Mouse (Mus musculus) olfactory bulb, adult 2 months (tissue): Measurements from ENCODE around the gene Scaf4.

ENCODE experiments used
- CTCF ChIP-seq: fragments of 200-500 bp; IDR thresholded peaks from 2 replicates; pipeline ENCODE4 v1.5.1; 2012; ENCODE audit warnings: low read depth, mild to moderate bottlenecking, low read length, moderate library complexity; ENCODE audit not compliant: insufficient read depth
- POLR2A ChIP-seq: fragments of 200-500 bp; IDR thresholded peaks from 2 replicates; pipeline ENCODE4 v1.6.1; 2012; ENCODE audit warnings: mild to moderate bottlenecking, low read depth, low read length, moderate library complexity; ENCODE audit not compliant: insufficient read depth

GRCm38 (mm10) chr16:90221441-90222070 is 62.7 kb downstream of the Scaf4 start:
- TF ChIP-seq CTCF = no peak
- TF ChIP-seq POLR2A = no peak
